Mouse (Mus musculus) adrenal gland, adult 8-10 months (tissue): Measurements from ENCODE around the gene Olfr686. TPM values are rescaled to one million over a fixed set of nuclear protein-coding genes. Genes with fewer than 3 reads are reported as not detected.
A peak's percentile ranks its signal among the peaks of the same experiment; 100 is the strongest.

Source experiments
- DNase-seq: peaks from one replicate; pipeline ENCODE4 v3.0.0; 2022
- total RNA-seq, 4 experiments: library from RNA; stranded (reverse); gene quantifications; 2 replicates each; pipeline ENCODE4 v1.2.4; 2022

Gene Olfr686
- not detected for total RNA-seq

GRCm38 (mm10) chr7:105207385-105207784, at the start of gene Olfr686:
Gene Olfr686, minus strand, starts transcription at chr7:105207485.
- no peak for DNase-seq

GRCm38 (mm10) chr7:105256656-105257055, 49.4 kb upstream of the Olfr686 start:
- no peak for DNase-seq

GRCm38 (mm10) chr7:105248197-105248596, 40.9 kb upstream of the Olfr686 start:
- no peak for DNase-seq

- DNase-seq: no peak
Observed at GRCm38 (mm10) chr7:105247671-105248070, 40.4 kb upstream of the Olfr686 start.

GRCm38 (mm10) chr7:105229386-105229785, 22.1 kb upstream of the Olfr686 start:
- no peak for DNase-seq

- peak; percentile 8 for DNase-seq
Observed at GRCm38 (mm10) chr7:105228138-105228537, 20.9 kb upstream of the Olfr686 start.

DNA sequence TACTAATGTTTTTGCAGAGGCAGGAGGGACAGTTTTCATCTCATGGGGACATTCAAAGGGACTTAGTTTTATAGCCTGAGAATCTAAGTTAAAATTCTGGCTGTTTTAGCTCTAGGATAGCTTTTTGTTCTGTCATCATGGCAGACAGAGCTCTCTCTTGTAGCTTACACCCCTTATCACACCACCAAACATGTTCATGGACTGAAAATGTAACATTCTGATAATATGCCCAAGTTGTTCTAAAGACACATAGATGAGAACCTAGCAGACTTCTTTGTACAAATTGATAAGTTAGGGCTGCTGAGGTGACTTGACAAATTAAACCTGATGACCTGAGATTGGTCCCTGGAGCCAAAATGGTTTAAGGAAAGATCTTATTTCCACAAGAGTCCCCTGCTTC, 19.4 kb upstream of the Olfr686 start:
- no peak for DNase-seq

GRCm38 (mm10) chr7:105226072-105226471, 18.8 kb upstream of the Olfr686 start:
- no peak for DNase-seq

DNA sequence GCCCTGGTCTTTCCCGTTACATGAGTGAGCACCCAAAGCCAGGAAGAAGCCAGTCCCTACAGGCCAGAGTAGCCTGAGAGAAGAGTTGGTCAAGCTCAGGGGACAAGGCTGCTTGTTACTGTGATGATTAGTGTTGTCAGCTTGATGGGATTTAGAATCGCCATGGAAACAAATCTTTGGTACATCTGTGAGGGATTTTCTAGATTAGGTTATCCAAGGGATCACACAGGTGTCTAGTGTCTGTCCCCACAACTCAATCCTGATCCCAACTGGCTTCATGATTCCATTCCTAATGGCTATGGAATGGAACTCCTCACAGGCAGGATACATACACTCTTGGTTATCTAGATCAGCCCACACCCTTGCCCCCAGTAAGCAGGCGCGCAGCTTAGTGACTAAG, 11.0 kb upstream of the Olfr686 start:
- DNase-seq: no peak

DNA sequence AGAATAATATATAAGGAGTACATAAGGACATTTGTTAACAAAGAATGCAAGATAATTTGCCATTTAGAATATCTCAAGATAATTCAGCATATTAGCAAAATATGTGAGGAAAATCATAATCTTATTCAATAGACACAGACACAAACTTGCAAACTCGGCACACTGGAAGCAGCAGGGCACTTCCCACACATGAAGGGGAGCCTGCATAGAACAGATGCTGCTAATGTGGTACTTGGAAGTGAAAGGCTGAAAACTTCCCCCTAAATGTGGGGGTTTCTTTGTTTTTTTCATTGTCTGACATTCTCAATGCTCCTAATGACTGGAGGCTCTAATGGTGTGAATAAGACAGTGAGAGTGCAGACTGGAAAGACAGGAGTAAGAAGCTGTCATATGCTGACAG, 7.5 kb upstream of the Olfr686 start:
- DNase-seq: no peak

DNA sequence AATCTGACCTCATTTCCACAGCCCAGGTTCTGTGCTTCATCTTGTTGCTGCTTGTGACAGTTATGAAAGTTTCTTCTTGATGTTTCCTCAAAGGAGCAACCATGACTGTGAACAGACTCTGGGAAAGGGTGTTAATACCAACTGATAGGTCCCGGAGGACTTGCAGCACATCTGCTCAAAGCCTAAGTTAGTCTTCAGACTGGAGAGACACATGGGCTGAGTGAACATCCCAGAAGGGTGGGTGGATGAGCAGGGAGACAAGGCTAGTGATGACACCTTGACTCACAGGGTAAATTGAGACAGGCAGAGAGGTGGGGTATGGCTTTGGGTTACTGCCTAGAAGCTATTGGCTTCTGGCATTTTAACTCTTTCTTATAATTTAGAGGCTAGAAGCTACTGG, 21.4 kb downstream of the Olfr686 start, which contains the start of gene Olfr685:
TSS of gene Olfr685 (minus strand) at position 101 of the 400 bp plus-strand sequence.
- no peak for DNase-seq

GRCm38 (mm10) chr7:105170773-105171172, 36.5 kb downstream of the Olfr686 start:
- DNase-seq: no peak

DNA sequence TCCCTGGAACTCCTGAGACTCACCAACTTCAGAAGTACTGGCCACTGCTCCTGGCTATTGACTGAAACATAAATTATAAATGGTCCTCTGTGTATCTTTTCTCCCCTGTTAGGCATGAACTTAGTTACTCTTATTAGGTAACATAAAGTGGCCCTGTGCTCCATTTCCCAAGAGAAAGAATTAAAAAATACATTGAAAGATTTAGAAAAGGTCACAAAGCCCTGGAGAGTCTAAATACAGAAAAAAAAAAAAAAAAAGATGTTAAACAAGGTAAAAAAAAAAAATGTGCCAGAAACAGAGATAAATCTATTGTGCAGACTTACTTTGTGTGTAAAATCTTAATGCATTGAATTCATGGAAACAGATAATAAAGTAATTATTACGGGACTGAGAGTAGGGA, 43.7 kb downstream of the Olfr686 start, which contains the start of gene Olfr684:
TSS of gene Olfr684 (minus strand) at position 101 of the 400 bp plus-strand sequence.
- DNase-seq: no peak

Other genes starting within 250 kb of the Olfr686 start
- not detected for gene Olfr670, start 244.9 kb downstream of the Olfr686 start, total RNA-seq
- gene Olfr671, start 228.4 kb downstream of the Olfr686 start, total RNA-seq: not detected
- gene Olfr672, start 205.5 kb downstream of the Olfr686 start, total RNA-seq: not detected
- not detected for gene Olfr675, start 179.0 kb downstream of the Olfr686 start, total RNA-seq
- not detected for gene Olfr676, start 174.8 kb downstream of the Olfr686 start, total RNA-seq
- not detected for gene Olfr677, start 156.1 kb downstream of the Olfr686 start, total RNA-seq
- gene Olfr678, start 143.0 kb downstream of the Olfr686 start, total RNA-seq: not detected
- gene Olfr679, start 126.3 kb downstream of the Olfr686 start, total RNA-seq: not detected
- gene Olfr680-ps1, start 114.7 kb downstream of the Olfr686 start, total RNA-seq: not detected
- gene Olfr681, start 90.6 kb downstream of the Olfr686 start, total RNA-seq: not detected
- not detected for gene Olfr683, start 60.5 kb downstream of the Olfr686 start, total RNA-seq
- gene Olfr684, start 43.8 kb downstream of the Olfr686 start, total RNA-seq: not detected
- gene Olfr685, start 21.5 kb downstream of the Olfr686 start, total RNA-seq: not detected
- not detected for gene Olfr688, start 80.6 kb upstream of the Olfr686 start, total RNA-seq
- gene Olfr689, start 103.7 kb upstream of the Olfr686 start, total RNA-seq: not detected
- gene Olfr690, start 126.6 kb upstream of the Olfr686 start, total RNA-seq: not detected
- gene Olfr691, start 134.8 kb upstream of the Olfr686 start, total RNA-seq: under 1 TPM in 1 of 4 experiments, not detected in 3; 0.15 TPM
- gene Olfr692, start 160.7 kb upstream of the Olfr686 start, total RNA-seq: not detected
- not detected for gene Gm5901, start 167.6 kb upstream of the Olfr686 start, total RNA-seq
- 10 to 100 TPM; 28.5 to 34.9 (median 32.1) TPM for gene Fam160a2, start 192.6 kb upstream of the Olfr686 start, total RNA-seq
- gene Cnga4, start 197.1 kb upstream of the Olfr686 start, total RNA-seq: not detected
- under 1 TPM in 2 of 4 experiments, not detected in 2; 0.13 to 0.15 TPM for gene Cckbr, start 218.2 kb upstream of the Olfr686 start, total RNA-seq